Mouse (Mus musculus) heart, adult 2 months (tissue): ENCODE data around the gene Slc39a11. TPM values are rescaled to one million over a fixed set of nuclear protein-coding genes. Genes with fewer than 3 reads are reported as not detected.

Experiments used
- DNase-seq, 2 experiments: peaks; one replicate each; pipeline ENCODE4 v3.0.0; 2021
- H3K27ac ChIP-seq: fragments of 200-600 bp; 2 replicates; pipeline ENCODE4 v1.8.1; 2022
- H3K27me3 ChIP-seq: fragments of 200-500 bp; 2 replicates; pipeline ENCODE4 v1.6.1; 2012; ENCODE audit warnings: mild to moderate bottlenecking, low read length, inconsistent platforms, mixed read lengths; ENCODE audit not compliant: control insufficient read depth, insufficient read depth
- H3K36me3 ChIP-seq: fragments of 200-500 bp; 2 replicates; pipeline ENCODE4 v1.6.1; 2012; ENCODE audit warnings: low read length, inconsistent platforms; ENCODE audit not compliant: control insufficient read depth, insufficient read depth
- H3K4me1 ChIP-seq: fragments of 200-500 bp; 2 replicates; pipeline ENCODE4 v1.6.1; 2011; ENCODE audit warnings: low read length; ENCODE audit not compliant: control insufficient read depth, insufficient read depth
- H3K4me3 ChIP-seq: fragments of 200-600 bp; 2 replicates; pipeline ENCODE4 v1.8.1; 2022
- H3K79me2 ChIP-seq: fragments of 200-500 bp; replicated peaks from 2 replicates; pipeline ENCODE4 v1.6.1; 2012; ENCODE audit warnings: mild to moderate bottlenecking, inconsistent platforms, low read length, moderate library complexity, mixed read lengths; ENCODE audit not compliant: control insufficient read depth, insufficient read depth
- H3K9ac ChIP-seq: fragments of 200-500 bp; 2 replicates; pipeline ENCODE4 v1.6.1; 2012; ENCODE audit warnings: low read depth, mild to moderate bottlenecking, control low read depth, inconsistent platforms, low read length, mixed read lengths
- CTCF ChIP-seq: fragments of 200-600 bp; IDR thresholded peaks from 2 replicates; pipeline ENCODE4 v1.8.1; 2022; ENCODE audit warnings: antibody characterized with exemption, mild to moderate bottlenecking, moderate library complexity
- EP300 ChIP-seq: fragments of 200-500 bp; IDR thresholded peaks from 2 replicates; pipeline ENCODE4 v1.6.1; 2011; ENCODE audit warnings: low read depth, low read length, control low read depth; ENCODE audit not compliant: insufficient read depth
- POLR2A ChIP-seq: fragments of 200-500 bp; IDR thresholded peaks from 2 replicates; pipeline ENCODE4 v1.6.1; 2011; ENCODE audit warnings: mild to moderate bottlenecking, low read depth, low read length, control low read depth; ENCODE audit not compliant: insufficient read depth
- whole genome bisulfite sequencing: fragments of 180-500 bp; shearing (Covaris S2); methylation state at CpG from one replicate; pipeline ENCODE4 v1.1.7; 2018; 5-methylcytosine and 5-hydroxymethylcytosine counted together
- intact Hi-C: fragments of 180-260 bp; cut with DNase I; formaldehyde crosslinking; loops from one replicate; pipeline ENCODE4 v1.15.1; 2025
- polyA plus RNA-seq: library from polyadenylated mRNA; depleted of rRNA; stranded (reverse); fragments of >200 nt; gene quantifications from 2 replicates; pipeline ENCODE4 v1.2.3, GENCODE M21; 2012
- total RNA-seq, 2 experiments: library from RNA; stranded (reverse); gene quantifications; 2 replicates each; pipeline ENCODE4 v1.2.3; 2021

The Slc39a11 gene
- total and polyA plus RNA-seq, 3 experiments, result 2.6 to 5.6 (median 2.7) TPM

GRCm38 (mm10) chr11:113391664-113392063 lies 258.2 kb downstream of the Slc39a11 start:
- 91% methylated on average over 12 of the region's 12 CpGs for WGBS

GRCm38 (mm10) chr11:113389637-113390036 lies 260.2 kb downstream of the Slc39a11 start:
- 66% methylated on average over 6 of the region's 6 CpGs for WGBS
- intact Hi-C loops, result no loop called here
- TF ChIP-seq CTCF, result no peak
- TF ChIP-seq POLR2A, result no peak
- no peak for TF ChIP-seq EP300

More at GRCm38 (mm10) chr11:113391664-113392063, 258.2 kb downstream of the Slc39a11 start:
- H3K9ac ChIP-seq, result no peak overlapping the region
- no peaks in the 10 kb centered on the region for H3K27me3 ChIP-seq
- no peak overlapping the region for H3K4me3 ChIP-seq
- TF ChIP-seq CTCF (no peak), EP300 (no peak), POLR2A (no peak)
- no peaks in the 10 kb centered on the region for H3K4me1 ChIP-seq
- no peak overlapping the region for H3K27ac ChIP-seq
- intact Hi-C loops, result no loop called here
- DNase-seq, result no peak
- H3K79me2 ChIP-seq, result no peaks in the 10 kb centered on the region
- H3K36me3 ChIP-seq, result no peaks in the 10 kb centered on the region

GRCm38 (mm10) chr11:113382674-113383571 lies 267.0 kb downstream of the Slc39a11 start:
- Histone ChIP-seq H3K27ac (no peak overlapping the region), H3K27me3 (no peaks in the 10 kb centered on the region), H3K4me1 (no peaks in the 10 kb centered on the region), H3K4me3 (no peak overlapping the region), H3K36me3 (no peaks in the 10 kb centered on the region), H3K9ac (no peak overlapping the region), H3K79me2 (no peaks in the 10 kb centered on the region)
- intact Hi-C loops, result no loop called here
- DNase-seq, result no peak
- no peak for TF ChIP-seq POLR2A
- no peak for TF ChIP-seq CTCF
- TF ChIP-seq EP300, result no peak
- 72% methylated on average over 10 of the region's 10 CpGs for WGBS

More at GRCm38 (mm10) chr11:113389637-113390036, 260.2 kb downstream of the Slc39a11 start:
- no peaks in the 10 kb centered on the region for H3K27me3 ChIP-seq
- H3K9ac ChIP-seq, result no peak overlapping the region
- no peak for DNase-seq
- no peak overlapping the region for H3K27ac ChIP-seq
- H3K4me1 ChIP-seq, result no peaks in the 10 kb centered on the region
- H3K79me2 ChIP-seq, result no peaks in the 10 kb centered on the region
- H3K4me3 ChIP-seq, result no peak overlapping the region
- no peaks in the 10 kb centered on the region for H3K36me3 ChIP-seq

- WGBS, result 86% methylated on average over 8 of the region's 8 CpGs
- no peak for TF ChIP-seq CTCF
- TF ChIP-seq EP300, result no peak
- intact Hi-C loops, result no loop called here
Measured at GRCm38 (mm10) chr11:113381550-113381949, 268.3 kb downstream of the Slc39a11 start.

GRCm38 (mm10) chr11:113378867-113379266 lies 271.0 kb downstream of the Slc39a11 start:
- DNase-seq, result no peak
- intact Hi-C loops, result no loop called here
- 86% methylated on average over 9 of the region's 9 CpGs for WGBS

More at GRCm38 (mm10) chr11:113381550-113381949, 268.3 kb downstream of the Slc39a11 start:
- Histone ChIP-seq H3K27ac (no peak overlapping the region), H3K36me3 (no peaks in the 10 kb centered on the region), H3K27me3 (no peaks in the 10 kb centered on the region), H3K79me2 (no peaks in the 10 kb centered on the region), H3K4me1 (no peaks in the 10 kb centered on the region), H3K9ac (no peak overlapping the region), H3K4me3 (no peak overlapping the region)
- no peak for DNase-seq

GRCm38 (mm10) chr11:113376066-113376465 lies 273.8 kb downstream of the Slc39a11 start:
- TF ChIP-seq CTCF, result no peak
- TF ChIP-seq EP300, result no peak
- no peak for TF ChIP-seq POLR2A
- 89% methylated on average over 9 of the region's 9 CpGs for WGBS
- Histone ChIP-seq H3K9ac (no peak overlapping the region), H3K36me3 (no peaks in the 10 kb centered on the region), H3K79me2 (no peaks in the 10 kb centered on the region), H3K27ac (no peak overlapping the region), H3K4me3 (no peak overlapping the region), H3K27me3 (no peaks in the 10 kb centered on the region), H3K4me1 (no peaks in the 10 kb centered on the region)
- intact Hi-C loops, result no loop called here
- no peak for DNase-seq

More at GRCm38 (mm10) chr11:113378867-113379266, 271.0 kb downstream of the Slc39a11 start:
- H3K79me2 ChIP-seq, result no peaks in the 10 kb centered on the region
- TF ChIP-seq POLR2A (no peak), EP300 (no peak), CTCF (no peak)
- no peak overlapping the region for H3K4me3 ChIP-seq
- H3K9ac ChIP-seq, result no peak overlapping the region
- H3K4me1 ChIP-seq, result no peaks in the 10 kb centered on the region
- H3K27me3 ChIP-seq, result no peaks in the 10 kb centered on the region
- no peaks in the 10 kb centered on the region for H3K36me3 ChIP-seq
- H3K27ac ChIP-seq, result no peak overlapping the region
